Mouse (Mus musculus) liver (tissue): ENCODE measurements at regions not wholly inside any gene's neighbourhood (a gene's known extent, or its start where the extent isn't known, plus 50 kb on each side); places are given as distances from the start of the nearest gene placed in this dataset.

Experiments
- DNase-seq: peaks from one replicate; pipeline ENCODE4 v3.0.0-alpha.2; 2020; ENCODE audit warnings: mixed read lengths

DNA sequence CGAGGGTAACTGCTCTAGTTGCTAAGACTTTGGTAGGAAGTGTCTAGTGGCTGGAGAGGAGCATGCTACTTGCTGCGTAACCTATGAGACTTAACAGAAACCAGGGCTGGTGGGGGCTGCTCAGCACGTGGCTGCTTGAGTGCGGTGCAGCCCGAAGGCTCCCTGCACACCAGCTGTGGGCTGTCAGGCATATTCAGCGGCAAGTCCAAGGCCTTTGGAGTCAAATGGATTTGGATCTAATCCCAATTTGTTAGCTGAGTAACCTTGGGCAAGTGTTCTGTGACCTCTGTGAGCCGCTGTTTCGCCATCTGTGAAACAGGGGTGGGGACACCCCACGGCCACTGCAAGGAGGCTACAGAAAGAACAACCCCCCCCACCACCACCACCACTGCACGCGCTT, 75.5 kb upstream of the Msx2 start:
- DNase-seq: no peak

GRCm38 (mm10) chr13:53543291-53543690, 70.4 kb upstream of the Msx2 start:
- DNase-seq: no peak

DNA sequence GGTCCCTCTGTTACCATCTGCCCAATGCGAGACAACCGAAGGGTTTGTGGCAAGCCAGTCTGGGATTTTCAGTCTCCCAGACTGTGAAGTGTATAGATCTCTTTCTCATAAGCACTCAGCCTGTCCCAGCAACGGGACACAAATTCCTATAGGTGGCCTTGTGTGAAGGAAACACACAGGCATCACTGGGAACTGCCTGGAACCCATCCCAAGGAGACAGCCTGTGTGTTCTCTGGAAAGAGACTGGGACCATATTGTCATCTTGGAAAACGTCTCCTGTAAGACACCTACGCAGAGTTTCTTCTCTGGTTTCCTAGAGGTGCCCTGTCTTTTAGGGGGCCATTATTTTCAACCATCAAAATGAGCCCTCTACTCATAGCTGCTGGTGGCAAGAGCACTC, 66.9 kb upstream of the Msx2 start:
- no peak for DNase-seq

DNA sequence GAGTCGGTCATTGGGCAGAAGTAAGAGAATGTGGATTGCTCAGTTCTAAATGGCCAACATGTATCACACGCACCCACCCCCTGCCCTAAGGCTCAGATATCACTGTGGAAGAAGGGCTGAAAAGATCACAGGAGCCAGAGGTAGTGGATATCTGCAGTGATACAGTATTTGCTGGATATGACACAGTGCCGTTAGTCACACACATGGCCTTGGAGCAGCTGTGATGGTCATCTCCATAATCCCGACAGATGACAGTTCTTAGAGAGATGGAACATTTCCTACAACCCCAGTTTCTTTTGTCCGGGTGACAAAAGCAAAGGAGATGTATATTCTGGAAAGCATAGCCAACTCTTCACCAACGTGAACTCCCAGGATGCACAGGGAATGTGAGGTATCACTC, 65.1 kb upstream of the Msx2 start:
- DNase-seq: no peak

- DNase-seq: no peak
These were observed 63.0 kb upstream of the Msx2 start for GRCm38 (mm10) chr13:53535781-53536425.

- DNase-seq: no peak
These were observed 60.9 kb upstream of the Msx2 start for GRCm38 (mm10) chr13:53533738-53534137.

- no peak for DNase-seq
These were observed 54.0 kb upstream of the Msx2 start for GRCm38 (mm10) chr13:53526880-53527279.

DNA sequence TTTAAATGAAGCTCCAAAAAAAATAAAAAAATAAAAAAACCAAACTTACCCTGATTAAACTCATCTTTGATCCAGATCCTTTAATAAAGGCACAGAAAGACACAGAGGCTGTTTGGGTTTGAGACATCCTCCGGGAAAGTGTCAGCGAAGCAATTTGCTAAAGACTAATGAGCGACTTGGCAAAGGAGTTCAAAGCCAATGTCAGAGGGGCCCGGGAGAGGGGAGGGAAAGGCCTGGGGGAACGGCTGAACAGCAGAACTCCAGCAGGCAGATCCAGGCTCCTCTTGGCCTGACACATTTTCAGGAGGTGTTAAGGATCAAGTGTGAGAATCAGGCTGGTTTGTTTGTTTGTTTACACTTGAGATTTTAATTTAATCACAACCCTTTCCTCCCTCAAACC, 49.9 kb upstream of the Msx2 start:
- no peak for DNase-seq
